Mouse (Mus musculus): ENCODE data around the gene Mok.

DNA sequence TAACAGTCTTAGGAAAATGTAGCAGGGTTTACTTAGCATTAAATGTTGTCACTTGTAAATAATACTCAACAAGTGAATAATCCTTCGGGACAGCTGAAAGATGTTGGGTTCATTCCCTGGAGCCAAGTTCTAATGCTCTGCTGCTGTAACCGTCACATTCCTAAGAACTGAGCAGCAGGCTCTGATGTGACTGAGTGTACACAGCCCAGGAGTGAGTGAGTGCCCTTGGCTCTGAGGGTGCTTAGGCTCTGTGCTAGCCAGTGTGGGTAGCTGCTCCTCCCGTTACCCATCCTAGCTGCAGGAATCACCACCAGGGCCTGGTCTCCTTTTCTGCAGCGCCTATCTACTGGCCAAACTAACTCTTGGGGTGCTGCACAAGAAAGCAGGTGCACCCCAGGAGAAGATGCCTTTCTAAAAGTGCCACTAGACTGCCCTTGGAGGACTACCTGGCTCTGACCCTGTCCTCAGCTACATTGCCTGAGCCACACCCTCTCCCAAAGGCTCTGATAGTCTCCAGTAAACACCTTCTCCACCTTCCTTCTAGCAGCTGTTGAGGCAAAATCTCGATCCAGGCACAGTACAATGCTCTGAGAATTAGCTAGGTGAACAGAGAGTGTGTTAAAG lies 38.0 kb downstream of the Mok start:
- no peak for TF ChIP-seq POLR2A (IDR thresholded peaks at IDR 0.05; ENCODE audit: borderline replicate concordance, low read depth, low read length)
- no peak for TF ChIP-seq CTCF (IDR thresholded peaks at IDR 0.05; ENCODE audit: low read depth, low read length)

Measured in bone marrow macrophage, adult 2 months (primary cell).